Mouse (Mus musculus) gastrocnemius, adult 2 months (tissue): ENCODE results near the gene Dsn1. TPM values are rescaled to one million over a fixed set of nuclear protein-coding genes. Genes with fewer than 3 reads are reported as not detected.

Experiments
- DNase-seq: peaks from one replicate; pipeline ENCODE4 v3.0.0; 2022
- H3K27ac ChIP-seq: fragments of 200-600 bp; 2 replicates; pipeline ENCODE4 v1.8.1; 2022; ENCODE audit warnings: mild to moderate bottlenecking
- H3K4me3 ChIP-seq: fragments of 200-600 bp; 2 replicates; pipeline ENCODE4 v1.8.1; 2022; ENCODE audit warnings: mild to moderate bottlenecking, moderate library complexity
- CTCF ChIP-seq: fragments of 200-600 bp; IDR thresholded peaks from 2 replicates; pipeline ENCODE4 v1.8.1; 2022; ENCODE audit warnings: antibody characterized with exemption, mild to moderate bottlenecking, moderate library complexity
- intact Hi-C: fragments of 180-260 bp; cut with DNase I; formaldehyde crosslinking; loops from one replicate; pipeline ENCODE4 v1.15.1; 2025
- total RNA-seq, 2 experiments: library from RNA; stranded (reverse); gene quantifications; 2 replicates each; pipeline ENCODE4 v1.2.3; 2021

The Dsn1 gene
- total RNA-seq, 2 experiments from 2014 or later, result 1.2 to 1.6 TPM

- TF ChIP-seq CTCF, result no peak
- DNase-seq, result no peak
- Histone ChIP-seq H3K27ac (no peak overlapping the region), H3K4me3 (no peak overlapping the region)
- intact Hi-C loops, result no loop called here
Measured at GRCm38 (mm10) chr2:156950816-156951215, 56.1 kb downstream of the Dsn1 start.

Other genes starting within 250 kb of the Dsn1 start
- 10 to 100 TPM; 41.2 to 50.0 TPM for gene Myl9, start 231.7 kb downstream of the Dsn1 start, total RNA-seq
- under 1 TPM; 0.15 to 0.28 TPM for gene Tgif2, start 167.1 kb downstream of the Dsn1 start, total RNA-seq
- under 1 TPM; 0.73 to 0.79 TPM for gene 4930518I15Rik, start 149.2 kb downstream of the Dsn1 start, total RNA-seq
- gene Rab5if, start 144.0 kb downstream of the Dsn1 start, total RNA-seq, result 10 to 100 TPM; 89.0 to 98.6 TPM
- not detected for gene Sla2, start 120.0 kb downstream of the Dsn1 start, total RNA-seq
- 10 to 100 TPM; 31.9 to 33.4 TPM for gene Ndrg3, start 15.1 kb downstream of the Dsn1 start, total RNA-seq
- gene Soga1, start 72.1 kb upstream of the Dsn1 start, total RNA-seq, result 1 to 10 TPM; 2.8 to 4.5 TPM
- not detected for gene Tldc2, start 79.9 kb upstream of the Dsn1 start, total RNA-seq
- 10 to 100 TPM; 15.1 to 15.8 TPM for gene Samhd1, start 128.1 kb upstream of the Dsn1 start, total RNA-seq
- 1 to 10 TPM; 1.6 to 1.7 TPM for gene Rbl1, start 197.4 kb upstream of the Dsn1 start, total RNA-seq